ENCODE assay signal across 8 mouse cellular contexts in genomic region chr1:21078481-21079214, GRCm38 (mm10). TPM values are rescaled to one million over a fixed set of nuclear protein-coding genes. Genes with fewer than 3 reads are reported as not detected.
DNase-seq lines count a peak whose midpoint lies in the region; ATAC-seq lines count a peak whose summit lies in the region.

No protein-coding gene starts in this region.

- ATAC-seq in kidney, embryonic 14.5 days (ENCODE audit: low FRiP score, low TSS enrichment) = peak; percentile 60
- peak; percentile 29; the same call in 1 of the 2 replicates for ATAC-seq in erythroid progenitor cell, adult 5-6 weeks (replicated peaks; ENCODE audit: low FRiP score, poor library complexity, severe bottlenecking)
- ATAC-seq in inflammation-experienced regulatory T-cells, adult 6 months = peak; percentile 18
- ATAC-seq in megakaryocyte progenitor cell, adult 5-6 weeks (replicated peaks; ENCODE audit: poor library complexity) = peak; percentile 17

- peak overlapping the region; percentile 51; the same call in 1 of the 2 replicates for H3K27ac ChIP-seq in kidney, embryonic 14.5 days (ENCODE audit: low read depth, low read length)

- peak overlapping the region; percentile 78 for H3K9ac ChIP-seq in kidney, embryonic 14.5 days (ENCODE audit: low read depth, low read length)

- no peaks in the 10 kb centered on the region for H3K27me3 ChIP-seq in kidney, embryonic 14.5 days (ENCODE audit: control insufficient read depth, insufficient read depth, low read length)

- peak overlapping the region; percentile 48 for H3K4me2 ChIP-seq in kidney, embryonic 14.5 days (replicated peaks; ENCODE audit: low read depth, low read length)

- H3K4me3 ChIP-seq in kidney, embryonic 14.5 days (ENCODE audit: low read length) = peak overlapping the region; percentile 71

- WGBS in kidney, embryonic 14.5 days = under 1% methylated on average over 32 of the region's 36 CpGs

- no peaks in the 10 kb centered on the region for H3K36me3 ChIP-seq in kidney, embryonic 14.5 days (ENCODE audit: control insufficient read depth, insufficient read depth, low read length)

- no peaks in the 10 kb centered on the region for H3K9me3 ChIP-seq in kidney, embryonic 14.5 days (ENCODE audit: control insufficient read depth, low read length)

- DNase-seq in kidney, adult 11 months = no peak
- peak; percentile 3 for DNase-seq in MEL-GATA-1-ER (ENCODE audit: extremely low read depth, low read depth)
- no peak for DNase-seq in layer of hippocampus, adult 18-20 months (ENCODE audit: low spot score in 2 of 2)
- DNase-seq in urinary bladder, postnatal 25 days (ENCODE audit: low spot score) = no peak

- H3K4me1 ChIP-seq in kidney, embryonic 14.5 days (ENCODE audit: control insufficient read depth, insufficient read depth, low read length) = peaks cover 39% of the 10 kb centered on the region

RNA-seq across cellular contexts. Expression of gene Tram2, which starts 0.4 kb away (rescaled TPM):
- polyA plus RNA-seq in kidney, embryonic 14.5 days (2014; fragmentation: Nextera tagmentation; extraction: Ambion mirVana) = 9.8 and 12.4 TPM in 2 replicates
- 1.3 and 1.4 TPM in 2 replicates for total RNA-seq in erythroid progenitor cell, adult 5-6 weeks (2015; ENCODE audit: low replicate concordance)
- 0.51 TPM in 1 of 2 replicates, not detected in the other for total RNA-seq in erythroid progenitor cell, adult 5-6 weeks (2017; ENCODE audit: low replicate concordance)
- polyA plus RNA-seq in inflammation-experienced regulatory T-cells, adult 6 months (2017; shearing (Covaris generic)) = 1 to 10 TPM; 6.7 to 8.0 (median 7.0) TPM
- total RNA-seq in megakaryocyte progenitor cell, adult 5-6 weeks (2015) = 8.9 and 10.5 TPM in 2 replicates
- 1.5 and 1.6 TPM in 2 replicates for total RNA-seq in megakaryocyte progenitor cell, adult 5-6 weeks (2017)
- 1 to 10 TPM; 1.1 to 1.4 TPM for total RNA-seq in layer of hippocampus, adult 18-20 months (2021)
